Mouse (Mus musculus): ENCODE data around the gene Rab7.

Rab7 gene

GRCm38 (mm10) chr6:88044577-88045405 is at the start of gene Rab7:
Rab7 (minus strand) TSS chr6:88045270.
- peak; percentile 91 for DNase-seq (ENCODE audit: low read depth)

DNA sequence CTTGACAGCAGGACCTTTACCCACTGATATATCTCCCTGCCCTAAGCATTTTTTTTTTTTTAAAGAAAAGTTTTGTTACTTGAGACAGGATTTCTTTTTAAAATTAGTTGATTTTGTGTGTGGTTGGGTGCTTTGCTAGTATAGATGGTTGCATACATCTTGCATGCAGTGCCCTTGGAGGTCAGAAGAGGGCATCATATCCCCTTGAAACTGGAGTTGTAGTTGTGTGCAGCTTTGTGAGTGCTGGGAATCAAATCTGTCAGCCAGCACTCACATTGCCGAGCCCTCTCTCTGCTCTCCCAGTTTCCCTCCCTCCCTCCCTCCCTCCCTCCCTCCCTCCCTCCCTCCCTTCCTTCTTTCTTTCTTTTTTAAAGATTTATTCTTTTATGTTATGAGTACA is 43.9 kb upstream of the Rab7 start:
- no peak for DNase-seq (ENCODE audit: low read depth)

DNA sequence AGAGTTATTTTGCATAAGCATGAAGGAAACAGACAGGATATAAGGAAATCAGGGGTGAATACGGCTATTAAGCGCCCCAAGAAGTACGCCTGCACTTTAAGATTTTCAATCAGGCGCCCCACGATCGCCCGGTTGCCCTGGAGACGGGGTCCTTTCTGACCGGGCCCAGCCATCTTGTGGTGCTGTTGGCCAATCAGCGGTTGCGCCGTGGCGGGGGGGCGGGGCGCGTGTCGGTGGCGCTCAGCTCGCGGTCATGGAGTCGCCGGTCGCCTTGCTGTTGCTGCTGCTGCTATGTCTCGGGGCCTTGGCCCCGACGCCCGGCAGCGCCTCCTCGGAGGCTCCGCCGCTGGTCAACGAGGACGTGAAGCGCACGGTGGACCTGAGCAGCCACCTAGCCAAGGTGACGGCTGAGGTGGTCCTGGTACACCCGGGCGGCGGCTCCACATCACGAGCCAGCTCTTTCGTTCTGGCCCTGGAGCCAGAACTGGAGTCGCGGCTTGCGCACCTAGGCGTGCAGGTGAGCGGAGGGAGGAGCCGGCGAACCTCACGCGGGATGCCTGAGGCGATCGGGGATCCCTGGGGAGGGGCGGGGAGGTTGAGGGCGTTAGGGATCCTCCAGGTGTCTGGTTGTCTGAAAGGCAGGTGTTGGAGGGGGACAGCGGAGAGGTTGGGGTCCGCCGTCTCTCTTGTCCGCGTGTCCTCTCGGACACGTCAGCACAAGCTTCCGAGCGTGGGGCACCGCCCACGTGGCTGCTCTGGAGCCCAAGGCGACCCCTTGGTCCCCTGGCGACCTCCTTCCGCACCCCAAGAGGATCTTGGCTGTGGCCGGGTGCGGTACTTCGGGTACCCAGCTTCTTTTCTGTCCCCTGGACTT is 39.4 kb upstream of the Rab7 start, which contains the start of gene Rpn1:
TSS of gene Rpn1 (plus strand) at position 205 of the 874 bp plus-strand sequence.
- peak; percentile 94 for DNase-seq (ENCODE audit: low read depth)

DNA sequence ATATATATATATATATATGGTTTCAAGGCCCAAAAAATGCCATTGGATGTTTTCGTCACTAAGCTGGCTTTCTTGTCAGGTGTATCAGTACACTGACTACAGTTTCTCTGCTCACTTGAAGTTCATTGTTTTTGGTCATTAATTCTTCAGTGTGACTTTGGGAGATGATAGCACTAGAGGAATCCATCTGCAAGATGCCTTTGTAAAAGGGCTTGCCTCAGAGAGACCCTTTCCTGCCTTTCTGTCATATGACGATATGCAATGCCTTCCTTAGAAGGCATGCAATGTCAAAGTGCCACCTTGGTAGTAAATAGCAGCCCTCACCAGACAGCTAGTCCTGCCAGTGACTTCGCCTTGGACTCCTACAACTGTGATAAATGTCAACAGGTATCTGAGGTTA is 38.6 kb upstream of the Rab7 start:
- no peak for DNase-seq (ENCODE audit: low read depth)

DNA sequence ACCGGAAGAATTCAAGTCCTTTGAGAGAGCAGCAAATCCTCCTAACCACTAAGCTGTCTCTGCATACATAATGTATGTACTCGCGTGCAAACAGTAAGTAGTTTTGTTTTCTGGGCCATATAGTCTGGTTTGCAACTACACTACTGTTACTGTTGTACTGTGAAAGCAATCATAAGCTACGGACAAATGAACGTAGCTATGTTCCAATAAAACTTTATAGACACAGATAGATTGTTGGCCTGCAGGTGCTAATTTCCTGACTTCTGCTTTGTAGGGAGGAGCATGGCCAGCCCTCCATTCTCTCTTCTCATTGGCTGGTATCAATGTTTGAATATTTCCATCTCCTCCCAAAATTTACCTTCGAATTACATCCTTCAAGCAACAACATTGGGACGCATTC is 38.0 kb upstream of the Rab7 start:
- no peak for DNase-seq (ENCODE audit: low read depth)

DNA sequence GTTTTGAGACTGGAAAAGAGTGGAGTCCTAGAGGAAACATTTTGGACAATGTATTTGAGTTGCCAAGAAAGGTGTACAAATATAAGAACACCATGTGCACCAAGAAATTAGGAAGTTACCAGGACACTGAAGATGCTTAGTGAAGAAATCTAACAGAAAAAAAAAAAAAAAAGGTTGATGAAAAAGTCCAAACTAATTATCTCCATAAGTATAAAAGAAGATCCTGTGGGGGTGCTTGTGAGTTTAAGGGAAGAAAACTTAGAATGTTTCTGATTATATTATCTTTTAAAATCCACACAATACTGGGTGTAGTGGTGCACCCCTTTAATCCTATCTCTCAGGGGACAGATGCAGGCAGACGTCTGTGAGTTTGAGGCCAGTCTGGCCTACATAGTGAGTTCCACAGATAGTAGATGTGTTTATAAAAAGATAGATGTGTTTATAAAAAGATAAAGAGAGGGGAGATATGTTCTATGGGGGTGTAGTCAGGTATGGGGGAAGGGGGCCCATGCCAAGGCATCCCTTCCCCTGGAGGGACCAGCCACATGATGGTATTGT is 31.0 kb upstream of the Rab7 start:
- no peak for DNase-seq (ENCODE audit: low read depth)

- peak; percentile 92 for DNase-seq (ENCODE audit: low read depth)
Observed at GRCm38 (mm10) chr6:88074752-88075554, 29.9 kb upstream of the Rab7 start.

- no peak for DNase-seq (ENCODE audit: low read depth)
Observed at GRCm38 (mm10) chr6:88071216-88071615, 26.1 kb upstream of the Rab7 start.

- no peak for DNase-seq (ENCODE audit: low read depth)
Observed at GRCm38 (mm10) chr6:88070468-88070867, 25.4 kb upstream of the Rab7 start.

GRCm38 (mm10) chr6:88068739-88069138 is 23.7 kb upstream of the Rab7 start:
- no peak for DNase-seq (ENCODE audit: low read depth)

DNA sequence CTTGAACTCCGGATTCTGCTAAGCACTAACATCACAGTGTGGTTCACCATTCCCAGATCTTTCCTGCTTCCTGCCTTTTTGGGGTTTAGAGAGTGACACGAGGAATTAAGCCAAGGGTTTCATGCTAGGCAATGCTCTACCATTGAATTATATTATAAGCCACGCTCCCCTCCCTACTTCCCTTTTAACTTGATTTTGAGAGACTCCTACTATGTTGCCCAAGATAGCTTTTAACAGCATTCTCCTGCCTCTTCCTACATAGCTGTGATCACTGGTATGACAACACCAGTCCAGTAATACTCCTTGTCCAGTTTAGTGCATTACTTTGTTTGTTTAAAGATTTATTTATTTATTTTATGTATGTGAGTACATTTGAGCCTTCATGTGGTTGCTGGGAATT is 22.7 kb upstream of the Rab7 start:
- DNase-seq (ENCODE audit: low read depth), result no peak

DNA sequence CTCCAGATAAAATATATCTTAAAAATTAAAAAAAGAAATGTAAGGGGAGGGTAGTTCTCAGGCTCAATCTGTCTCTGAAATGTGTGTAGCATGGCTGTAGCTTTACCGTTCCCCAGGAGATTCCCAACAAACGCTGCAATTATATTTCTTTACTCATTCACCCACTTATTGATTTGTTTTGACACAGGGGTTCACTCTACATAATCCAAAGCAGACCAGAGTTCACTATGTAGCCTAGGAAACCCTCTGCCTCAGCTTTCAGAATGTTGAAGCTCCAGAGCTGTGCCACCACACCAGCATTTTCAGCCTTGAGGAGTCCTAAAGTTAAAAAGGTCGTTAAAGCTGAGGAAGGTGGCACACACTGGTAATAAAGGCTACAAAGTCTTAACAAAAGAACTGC is 20.9 kb upstream of the Rab7 start:
- no peak for DNase-seq (ENCODE audit: low read depth)

GRCm38 (mm10) chr6:88065116-88065515 is 20.0 kb upstream of the Rab7 start:
- no peak for DNase-seq (ENCODE audit: low read depth)

GRCm38 (mm10) chr6:88064072-88064642 is 19.1 kb upstream of the Rab7 start:
- DNase-seq (ENCODE audit: low read depth), result no peak

DNA sequence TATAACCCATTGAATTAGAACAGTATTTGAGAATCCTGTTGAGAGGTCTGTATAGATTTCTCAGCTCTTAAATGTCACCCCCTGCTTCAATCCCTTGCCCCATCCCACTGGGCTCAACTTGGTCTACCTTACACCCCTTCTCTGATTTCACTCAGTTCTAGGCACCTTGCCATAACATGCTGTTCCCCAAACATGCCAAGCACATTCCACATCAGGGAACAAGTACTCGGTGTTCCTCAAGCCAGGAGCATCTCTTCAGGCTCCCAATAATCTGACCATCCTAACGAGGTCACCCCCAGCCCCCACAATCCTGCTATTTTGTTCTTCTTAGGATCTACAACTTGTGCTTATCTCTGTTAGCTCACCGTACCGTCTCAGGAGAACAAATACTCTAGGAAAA is 17.3 kb upstream of the Rab7 start:
- DNase-seq (ENCODE audit: low read depth), result no peak

DNA sequence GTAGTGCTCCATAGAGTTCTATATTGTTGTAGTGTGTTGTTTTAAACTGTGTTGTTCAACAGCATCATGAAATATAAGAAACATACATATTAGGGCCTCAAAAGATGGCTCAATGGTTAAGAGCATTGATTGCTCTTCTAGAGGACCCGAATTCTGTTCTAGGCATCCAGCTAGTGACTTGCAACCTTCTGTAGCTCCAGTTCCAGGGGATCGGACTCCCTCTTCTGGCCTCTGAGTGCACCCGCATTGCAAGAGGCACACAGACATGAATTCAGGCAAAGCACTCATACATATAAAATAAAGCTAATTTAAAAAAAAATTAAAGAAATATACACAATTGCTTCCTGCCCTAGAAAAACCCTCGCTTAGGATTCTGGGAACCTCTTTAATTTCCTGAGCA is 16.3 kb upstream of the Rab7 start:
- no peak for DNase-seq (ENCODE audit: low read depth)

DNA sequence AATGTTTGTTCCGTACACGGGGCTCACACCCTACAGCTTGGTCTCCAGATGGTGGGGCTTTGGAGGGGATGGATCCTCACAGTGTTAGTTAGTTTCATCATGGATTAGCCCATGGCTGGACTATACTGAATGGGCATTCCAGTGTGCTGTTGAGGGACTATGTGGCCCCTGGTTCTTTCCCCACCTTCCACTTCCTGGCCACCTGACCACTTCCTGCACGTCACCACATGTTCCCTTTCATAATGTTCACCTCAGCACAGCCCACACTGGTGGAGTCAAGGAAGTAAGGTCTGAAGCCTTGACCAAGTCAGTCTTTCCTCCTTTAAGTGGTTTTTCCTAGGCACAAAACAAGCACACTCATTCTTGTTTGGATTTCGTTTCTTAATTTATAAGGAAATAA is 15.5 kb upstream of the Rab7 start:
- DNase-seq (ENCODE audit: low read depth), result no peak

GRCm38 (mm10) chr6:88059903-88060302 is 14.8 kb upstream of the Rab7 start:
- DNase-seq (ENCODE audit: low read depth), result no peak

DNA sequence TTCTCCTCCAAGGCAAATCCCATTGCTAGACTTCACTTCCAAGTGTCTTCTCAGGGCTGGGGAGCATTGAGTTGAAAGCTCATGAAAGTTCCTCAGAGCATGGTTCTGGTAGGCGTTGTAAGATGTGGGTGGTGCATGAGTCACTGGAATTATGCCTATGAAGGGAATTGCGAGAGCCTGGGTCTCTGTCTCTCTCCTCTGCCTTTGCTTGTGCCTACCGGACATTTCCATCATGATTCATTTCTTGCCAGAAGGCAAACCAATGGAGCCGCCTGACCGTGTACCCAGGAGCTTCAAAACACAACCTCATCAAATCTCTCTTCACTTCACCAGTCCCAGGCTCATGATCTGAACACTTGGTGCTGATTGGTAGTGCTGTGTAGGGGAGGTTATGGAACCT is 11.8 kb upstream of the Rab7 start:
- DNase-seq (ENCODE audit: low read depth), result no peak

DNA sequence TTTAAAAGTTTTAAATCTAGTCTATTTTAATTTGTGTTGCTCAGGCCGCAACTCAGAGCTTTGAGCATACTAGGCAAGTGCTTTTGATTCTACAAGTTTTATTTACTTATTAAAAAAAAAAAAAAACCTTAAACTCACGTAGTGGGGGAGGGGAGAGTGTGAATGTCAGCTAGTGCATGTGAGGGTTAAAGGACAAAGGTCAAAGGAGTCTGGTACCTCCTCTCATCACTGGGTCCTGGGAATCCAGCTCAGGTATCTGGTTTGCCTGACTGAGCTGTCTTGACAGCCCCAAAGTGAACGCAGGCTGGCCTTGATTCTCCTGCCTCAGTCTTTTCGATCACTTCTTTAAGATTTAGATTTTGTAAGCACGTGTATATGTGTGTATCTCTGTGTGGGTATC is 10.6 kb upstream of the Rab7 start:
- DNase-seq (ENCODE audit: low read depth), result no peak

GRCm38 (mm10) chr6:88054081-88054835 is 9.2 kb upstream of the Rab7 start:
- no peak for DNase-seq (ENCODE audit: low read depth)

Data from c-Kit-positive CD71-positive TER-119-negative erythroid progenitor cells, embryonic 14.5 days (primary cell).